Mouse (Mus musculus) large intestine, adult 2 months (tissue): ENCODE results near the gene Zfp964. TPM values are rescaled to one million over a fixed set of nuclear protein-coding genes. Genes with fewer than 3 reads are reported as not detected.
A peak's percentile ranks its signal among the peaks of the same experiment; 100 is the strongest.
"Not testable (repeated sequence)": the region's sequence is repeated elsewhere in the genome, so short reads cannot be mapped to it uniquely, and the experiment has no call there.

Source experiments
- DNase-seq: peaks from one replicate; pipeline ENCODE4 v3.0.0-alpha.2; 2012; ENCODE audit warnings: low read depth, low spot score
- WGBS: fragments of 180-500 bp; shearing (Covaris S2); methylation state at CpG from one replicate; pipeline ENCODE4 v1.1.7; 2018; 5-methylcytosine and 5-hydroxymethylcytosine counted together
- polyA plus RNA-seq: library from polyadenylated mRNA; depleted of rRNA; stranded (reverse); fragments of >200 nt; gene quantifications from 2 replicates; pipeline ENCODE4 v1.2.3, GENCODE M21; 2012; rRNA removed

Gene Zfp964
- polyA plus RNA-seq = 0.38 and 0.43 TPM in 2 replicates

- DNase-seq = peak; percentile 76
- under 1% methylated on average over 55 of the region's 55 CpGs for WGBS
Measured at GRCm38 (mm10) chr8:69654358-69654981, at the start of gene Zfp964. Gene Zfp964, plus strand, starts transcription at chr8:69654479.

DNA sequence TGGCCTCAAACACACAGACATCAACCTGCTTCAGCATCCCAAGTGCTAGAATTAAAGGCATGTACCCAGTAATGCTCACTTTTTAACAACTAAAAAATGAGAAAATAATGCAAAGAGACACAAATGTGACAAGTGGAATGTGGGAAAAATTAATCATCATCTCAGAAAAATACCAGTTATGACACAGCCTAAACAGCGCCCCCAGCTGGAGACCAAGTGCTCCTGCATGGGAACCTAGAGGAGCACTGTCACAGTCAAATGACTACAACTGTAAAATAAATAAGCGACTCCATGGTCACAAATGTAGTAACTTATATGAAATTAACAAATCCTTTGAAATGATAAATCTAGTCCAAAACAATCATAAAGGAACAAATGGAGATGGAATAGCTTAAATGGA is 39.6 kb upstream of the Zfp964 start:
- DNase-seq = no peak
- 65% methylated on average over 2 of the region's 2 CpGs for WGBS

GRCm38 (mm10) chr8:69618078-69618477 is 36.2 kb upstream of the Zfp964 start:
- 100% methylated on average over 1 of the region's 1 CpGs for WGBS
- no peak for DNase-seq

DNA sequence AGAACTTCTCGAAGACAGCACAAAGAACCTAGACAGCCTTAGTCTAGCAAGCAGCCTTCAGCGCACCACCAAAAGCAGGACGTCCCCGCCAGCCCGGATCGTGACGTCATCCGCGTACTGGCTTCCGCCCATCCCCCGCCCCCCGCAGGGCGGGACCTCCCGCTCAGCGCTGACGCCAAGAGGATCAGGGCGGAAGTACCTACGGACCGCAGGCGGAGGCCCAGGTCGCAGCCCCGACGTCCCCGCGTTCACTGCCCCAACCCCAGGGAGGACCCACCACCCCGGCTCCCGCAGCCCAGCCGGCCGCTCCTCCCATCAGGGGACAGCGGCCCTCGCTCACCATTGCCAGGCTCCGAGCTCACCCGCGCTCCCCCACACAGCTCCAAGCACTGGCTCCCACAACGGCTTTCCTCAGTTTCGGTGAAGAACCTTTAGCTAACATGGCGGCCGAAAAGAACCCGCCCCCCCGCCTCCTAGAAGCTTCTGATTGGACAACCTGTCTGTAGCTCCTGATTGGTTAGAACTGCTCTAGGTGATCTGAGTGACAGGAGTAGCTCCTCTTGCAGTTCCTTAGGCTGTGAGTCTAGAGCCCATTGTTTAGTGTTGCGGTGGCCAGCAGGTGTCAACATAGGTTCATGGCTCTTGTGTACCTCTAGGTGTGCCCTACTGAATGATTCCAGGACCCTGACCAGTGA is 29.0 kb upstream of the Zfp964 start, which contains the start of gene Zfp868:
Zfp868 (minus strand) TSS at position 454 of the 695 bp plus-strand sequence.
- DNase-seq = peak; percentile 89
- 1% methylated on average over 41 of the region's 41 CpGs for WGBS

DNA sequence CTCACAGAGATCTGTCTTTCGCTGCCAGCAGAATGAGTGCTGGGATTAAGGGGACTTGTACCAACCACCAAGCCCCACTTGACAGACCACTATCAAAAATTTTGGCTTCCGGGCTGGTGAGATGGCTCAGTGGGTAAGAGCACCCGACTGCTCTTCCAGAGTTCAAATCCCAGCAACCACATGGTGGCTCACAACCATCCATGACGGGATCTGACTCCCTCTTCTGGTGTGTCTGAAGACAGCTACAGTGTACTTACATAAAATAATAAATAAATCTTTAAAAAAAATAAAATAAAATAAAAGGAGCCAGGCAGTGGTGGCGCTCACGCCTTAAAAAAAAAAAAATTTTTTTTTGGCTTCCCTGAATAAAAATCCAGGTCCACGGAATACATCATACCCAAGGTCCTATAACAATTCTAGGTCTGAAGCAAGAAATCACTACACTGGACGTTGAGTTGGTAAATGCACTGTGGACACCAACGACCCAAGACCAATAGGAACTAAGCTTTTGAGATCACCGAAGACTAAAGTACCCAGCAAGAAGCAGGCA is 396 bp upstream of the Zfp964 start:
- DNase-seq = no peak
- WGBS = 42% methylated on average over 10 of the region's 10 CpGs

- no peak for DNase-seq
Measured at GRCm38 (mm10) chr8:69661294-69661693, 7.0 kb downstream of the Zfp964 start.

DNA sequence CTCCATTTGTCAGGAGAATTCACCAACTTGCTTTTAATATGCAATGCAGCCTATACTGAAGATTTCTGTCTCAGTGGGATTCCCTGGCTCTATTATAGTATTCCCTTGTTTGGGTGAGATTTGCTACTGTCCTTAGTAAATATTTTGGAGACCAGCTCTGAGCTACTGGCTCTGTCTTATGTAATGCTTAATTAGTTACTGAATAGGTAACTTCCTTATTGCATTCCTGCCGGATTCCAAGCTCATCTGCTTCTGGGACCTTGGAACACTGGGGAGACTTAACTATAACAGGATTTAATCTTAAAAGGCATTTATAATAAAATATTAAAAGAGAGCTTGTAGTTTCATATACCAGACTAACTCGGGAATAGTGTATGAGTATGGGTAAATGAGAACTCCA is 10.8 kb downstream of the Zfp964 start:
- DNase-seq = not testable (repeated sequence)
- 48% methylated on average over 2 of the region's 2 CpGs for WGBS

DNA sequence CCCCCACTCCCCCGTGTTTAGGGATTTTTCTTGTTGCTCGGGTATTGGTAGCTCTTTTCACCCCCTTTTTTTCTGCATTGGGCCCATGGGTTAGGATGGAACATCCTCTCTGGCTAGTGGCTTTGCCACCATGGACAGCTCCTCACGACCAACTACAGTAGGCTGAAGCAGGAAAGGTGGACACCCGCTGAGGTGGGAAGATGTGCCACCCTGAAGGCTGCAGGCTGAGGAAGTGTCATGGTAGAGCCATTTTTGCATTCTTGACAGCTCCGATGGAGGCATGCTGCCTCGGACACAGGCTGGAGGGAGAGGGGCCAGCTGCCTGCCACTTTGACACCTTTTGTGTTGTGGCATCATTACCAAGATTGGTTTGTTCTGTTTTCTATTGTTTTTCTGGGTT is 47.5 kb downstream of the Zfp964 start:
- DNase-seq = no peak
- 78% methylated on average over 6 of the region's 6 CpGs for WGBS

DNA sequence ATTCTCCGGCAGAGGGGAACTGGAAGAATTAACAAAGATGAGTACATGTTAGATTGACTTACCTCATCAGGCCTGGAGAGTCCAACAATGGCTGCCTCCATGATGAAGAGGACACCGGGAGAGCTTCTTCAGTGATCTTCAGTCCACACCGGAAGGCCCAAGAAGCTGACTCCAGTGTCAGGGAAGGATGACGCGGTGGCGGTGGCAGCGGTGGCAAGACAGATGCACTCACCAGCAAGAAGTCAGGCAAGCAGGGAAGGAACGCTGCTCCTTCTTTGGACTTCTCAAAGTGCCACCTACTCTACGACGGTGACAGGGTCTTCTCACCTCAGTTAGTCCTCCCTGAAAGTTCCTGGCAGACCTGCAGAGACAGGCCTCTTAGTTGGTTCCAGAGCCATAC is 56.3 kb downstream of the Zfp964 start, which contains the start of gene Zfp869:
Zfp869 (minus strand) TSS at position 101 of the 400 bp plus-strand sequence.
- DNase-seq = not testable (repeated sequence)
- 98% methylated on average over 10 of the region's 10 CpGs for WGBS

GRCm38 (mm10) chr8:69713516-69713915 is 59.2 kb downstream of the Zfp964 start:
- DNase-seq = no peak
- 85% methylated on average over 8 of the region's 8 CpGs for WGBS

DNA sequence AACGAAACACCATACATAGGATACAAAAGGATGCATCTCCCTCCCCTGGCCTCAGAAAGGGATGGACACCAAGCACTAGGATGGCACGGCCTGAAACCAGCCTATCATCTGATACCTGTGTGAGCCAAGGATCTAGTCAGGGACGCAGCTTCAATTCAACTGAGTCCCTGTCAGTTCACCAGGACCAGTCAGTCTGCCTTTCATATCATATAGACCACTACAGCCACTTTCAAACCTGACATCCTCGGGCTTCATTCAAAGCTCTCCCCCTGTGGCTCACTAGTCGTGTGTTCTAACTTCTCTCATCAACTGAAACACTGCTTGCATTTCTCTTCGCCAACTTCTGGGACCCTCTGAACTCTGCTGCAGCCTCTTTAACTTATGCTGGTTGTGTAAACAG is 61.1 kb downstream of the Zfp964 start:
- 77% methylated on average over 6 of the region's 6 CpGs for WGBS

More for the DNA sequence above, 61.1 kb downstream of the Zfp964 start:
- DNase-seq = no peak

Other genes starting within 250 kb of the Zfp964 start
- gene Gm9495, start 200.9 kb upstream of the Zfp964 start, polyA plus RNA-seq = not detected in 2 replicates
- not detected in 2 replicates for gene Gm7697, start 131.5 kb upstream of the Zfp964 start, polyA plus RNA-seq
- gene Zfp868, start 28.9 kb upstream of the Zfp964 start, polyA plus RNA-seq = 4.8 and 5.2 TPM in 2 replicates
- gene Zfp869, start 56.2 kb downstream of the Zfp964 start, polyA plus RNA-seq = 3.0 and 3.9 TPM in 2 replicates
- 1.4 and 2.5 TPM in 2 replicates for gene Zfp963, start 95.5 kb downstream of the Zfp964 start, polyA plus RNA-seq
- gene Gm20422, start 120.4 kb downstream of the Zfp964 start, polyA plus RNA-seq = 1.2 TPM in 1 of 2 replicates, not detected in the other
- gene Atp13a1, start 136.7 kb downstream of the Zfp964 start, polyA plus RNA-seq = 69.2 and 102 TPM in 2 replicates
- gene Zfp866, start 136.7 kb downstream of the Zfp964 start, polyA plus RNA-seq = 6.0 and 8.5 TPM in 2 replicates
- gene Gmip, start 154.2 kb downstream of the Zfp964 start, polyA plus RNA-seq = 31.3 and 46.0 TPM in 2 replicates
- gene Lpar2, start 167.9 kb downstream of the Zfp964 start, polyA plus RNA-seq = 1.1 and 2.0 TPM in 2 replicates
- 3.3 and 6.5 TPM in 2 replicates for gene Pbx4, start 178.0 kb downstream of the Zfp964 start, polyA plus RNA-seq
- gene Cilp2, start 233.2 kb downstream of the Zfp964 start, polyA plus RNA-seq = 0.03 and 0.07 TPM in 2 replicates
- gene Tssk6, start 247.7 kb downstream of the Zfp964 start, polyA plus RNA-seq = 0.64 and 0.66 TPM in 2 replicates
- 111 and 119 TPM in 2 replicates for gene Ndufa13, start 248.1 kb downstream of the Zfp964 start, polyA plus RNA-seq
- gene Yjefn3, start 248.2 kb downstream of the Zfp964 start, polyA plus RNA-seq = 1.1 and 1.8 TPM in 2 replicates